Mouse (Mus musculus): Measurements from ENCODE around the gene Nos3.

- no peak for TF ChIP-seq CTCF (IDR thresholded peaks at IDR 0.05; ENCODE audit: extremely low read depth, insufficient read length, insufficient replicate concordance, low read depth, low read length)
- TF ChIP-seq POLR2A (IDR thresholded peaks at IDR 0.05; ENCODE audit: low read depth, low read length) = no peak
These were observed 62.1 kb downstream of the Nos3 start for GRCm38 (mm10) chr5:24426556-24427284.
